Mouse (Mus musculus) forebrain, postnatal 0 days (tissue): ENCODE measurements around the gene Gtdc1. TPM values are rescaled to one million over a fixed set of nuclear protein-coding genes. Genes with fewer than 3 reads are reported as not detected.

Source experiments
- ATAC-seq: fragments of 200-750 bp; cut with Nextera tagmentation; 2 replicates; pipeline ENCODE4 v1.8.0; 2017; ENCODE audit warnings: mild to moderate bottlenecking, moderate library complexity
- DNase-seq: peaks from one replicate; pipeline ENCODE4 v3.0.0-alpha.2; 2015
- H3K27ac ChIP-seq: fragments of 300-500 bp; sonication (generic); 2 replicates; pipeline ENCODE4 v1.5.1; 2014; ENCODE audit warnings: low read depth, mild to moderate bottlenecking, antibody characterized with exemption, low read length, moderate library complexity, mixed read lengths
- H3K27me3 ChIP-seq: fragments of 300-500 bp; sonication (generic); 2 replicates; pipeline ENCODE4 v1.6.1; 2014; ENCODE audit warnings: mild to moderate bottlenecking, low read length, mixed read lengths; ENCODE audit not compliant: insufficient read depth
- H3K36me3 ChIP-seq: fragments of 300-500 bp; sonication (generic); 2 replicates; pipeline ENCODE4 v1.6.1; 2014; ENCODE audit warnings: mild to moderate bottlenecking, moderate library complexity; ENCODE audit not compliant: insufficient read depth
- H3K4me1 ChIP-seq: fragments of 300-500 bp; sonication (generic); 2 replicates; pipeline ENCODE4 v1.6.1; 2014; ENCODE audit warnings: antibody characterized with exemption; ENCODE audit not compliant: insufficient read depth
- H3K4me2 ChIP-seq: fragments of 300-500 bp; sonication (generic); 2 replicates; pipeline ENCODE4 v1.6.1; 2014; ENCODE audit warnings: low read depth, mild to moderate bottlenecking, moderate library complexity
- H3K4me3 ChIP-seq: fragments of 300-500 bp; sonication (generic); 2 replicates; pipeline ENCODE4 v1.5.1; 2014; ENCODE audit warnings: low read depth, low read length, mixed read lengths
- H3K9ac ChIP-seq: fragments of 300-500 bp; sonication (generic); 2 replicates; pipeline ENCODE4 v1.6.1; 2014; ENCODE audit warnings: mild to moderate bottlenecking
- H3K9me3 ChIP-seq: fragments of 300-500 bp; sonication (generic); 2 replicates; pipeline ENCODE4 v1.6.1; 2016; ENCODE audit warnings: low read length
- CTCF ChIP-seq: sonication (generic); IDR thresholded peaks from 2 replicates; pipeline ENCODE4 v1.5.1; 2016; ENCODE audit warnings: antibody characterized with exemption, control low read depth, low read depth
- WGBS: fragments of 180-500 bp; shearing (Covaris S2); extraction: QIAGEN DNeasy Blood & Tissue Kit; methylation state at CpG from one replicate; pipeline ENCODE4 v1.1.7; 2014; 5-methylcytosine and 5-hydroxymethylcytosine counted together
- polyA plus RNA-seq: library from polyadenylated mRNA; unstranded; fragments of >200 nt; fragmentation: Nextera tagmentation; extraction: Ambion mirVana; gene quantifications from 2 replicates; pipeline ENCODE4 v1.2.1, GENCODE M21; 2015
- total RNA-seq: library from RNA; depleted of rRNA; stranded (reverse); fragments of >200 nt; gene quantifications from 2 replicates; pipeline ENCODE4 v1.2.3, GENCODE M21; 2014

The Gtdc1 gene
- total and polyA plus RNA-seq, 2 experiments from 2014 or later: 30.7 to 77.0 TPM

DNA sequence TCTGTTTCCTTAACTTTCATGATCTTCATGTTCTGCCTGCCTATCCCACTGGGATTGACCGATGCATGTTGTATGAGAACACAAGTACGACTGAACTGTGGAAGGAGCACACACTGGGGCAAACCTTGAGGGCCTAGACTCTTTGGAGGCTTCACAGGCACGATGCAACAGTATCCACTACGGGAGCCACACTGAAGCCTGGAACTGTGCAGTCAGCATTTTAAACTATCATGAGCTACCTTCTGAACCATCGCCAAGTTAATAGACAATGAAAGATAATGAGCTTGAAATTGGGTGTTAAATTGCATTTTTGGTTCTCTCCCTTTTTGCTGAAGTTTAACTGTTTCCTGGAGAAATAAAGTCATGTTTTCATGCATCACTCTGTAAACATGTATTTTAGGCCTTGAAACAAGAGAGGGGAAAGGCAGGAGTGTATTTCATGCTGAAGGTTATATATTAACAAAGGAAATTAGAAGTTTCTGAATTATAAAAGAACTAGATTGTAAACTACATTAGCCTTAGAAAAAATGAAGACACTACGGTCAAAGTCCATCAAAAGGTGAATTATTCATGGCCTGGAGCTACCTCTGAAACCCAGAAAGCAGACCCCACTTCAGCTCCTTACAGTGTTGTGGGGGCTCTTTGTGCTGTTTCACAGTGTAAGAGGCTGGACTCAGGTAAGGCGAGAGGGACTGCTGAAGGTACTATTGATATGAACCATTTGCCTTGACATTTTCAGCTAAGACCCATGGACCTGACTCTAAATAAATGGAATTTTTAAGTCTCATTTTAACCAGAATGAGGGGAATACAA is 358.1 kb downstream of the Gtdc1 start:
- ATAC-seq (no peak), DNase-seq (no peak)
- TF ChIP-seq CTCF: no peak
- Histone ChIP-seq H3K9me3 (no peaks in the 10 kb centered on the region), H3K36me3 (no peaks in the 10 kb centered on the region), H3K9ac (no peak overlapping the region), H3K27me3 (no peaks in the 10 kb centered on the region), H3K27ac (no peak overlapping the region), H3K4me2 (no peak overlapping the region), H3K4me3 (no peak overlapping the region), H3K4me1 (no peaks in the 10 kb centered on the region)
- WGBS: 70% methylated on average over 7 of the region's 7 CpGs

DNA sequence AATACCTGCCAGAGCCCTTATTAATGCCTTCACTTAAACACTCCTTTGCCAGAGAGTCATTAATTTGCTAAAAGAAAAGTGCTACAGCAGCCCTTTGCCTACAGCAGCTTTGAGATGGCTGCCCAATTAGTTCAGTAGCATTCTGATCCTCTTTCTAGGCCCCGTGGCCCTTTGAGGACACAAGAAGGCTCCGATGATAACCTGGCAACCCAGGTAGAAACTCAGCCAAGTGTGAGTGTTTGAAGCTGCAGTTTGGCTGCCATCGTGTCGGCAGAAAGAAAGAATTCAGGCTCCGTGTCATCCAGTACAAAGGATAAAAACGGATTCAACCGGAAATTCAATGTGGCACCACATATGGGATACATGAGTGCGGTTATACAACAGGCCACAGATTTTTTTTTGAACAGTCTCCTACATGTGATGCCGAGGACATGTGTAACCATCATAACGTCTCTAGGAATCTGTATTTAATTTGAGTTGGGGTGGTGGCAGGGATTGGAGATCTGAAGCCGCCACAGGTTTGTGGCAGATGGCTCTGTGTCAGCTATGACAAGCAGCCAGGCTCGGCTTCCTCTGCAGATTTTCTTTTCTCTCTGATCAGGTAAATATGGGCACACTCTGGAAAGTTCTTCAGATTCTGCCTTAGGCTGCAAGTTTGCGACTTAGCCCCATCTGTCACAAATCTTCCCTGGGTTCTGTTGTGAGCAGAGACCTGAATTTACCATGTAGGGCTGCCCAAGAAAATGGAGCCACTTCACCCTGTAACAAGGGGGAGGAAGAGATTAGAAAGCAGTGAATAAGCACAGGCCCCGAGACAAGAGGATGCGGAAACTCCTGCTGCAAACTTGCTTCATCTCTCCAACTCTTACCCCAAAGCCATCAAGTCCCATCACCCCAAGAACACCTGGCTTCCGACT is 362.4 kb downstream of the Gtdc1 start:
- DNase-seq: peak; percentile 70
- no peak overlapping the region for H3K4me2 ChIP-seq
- ATAC-seq: peak; percentile 90

DNA sequence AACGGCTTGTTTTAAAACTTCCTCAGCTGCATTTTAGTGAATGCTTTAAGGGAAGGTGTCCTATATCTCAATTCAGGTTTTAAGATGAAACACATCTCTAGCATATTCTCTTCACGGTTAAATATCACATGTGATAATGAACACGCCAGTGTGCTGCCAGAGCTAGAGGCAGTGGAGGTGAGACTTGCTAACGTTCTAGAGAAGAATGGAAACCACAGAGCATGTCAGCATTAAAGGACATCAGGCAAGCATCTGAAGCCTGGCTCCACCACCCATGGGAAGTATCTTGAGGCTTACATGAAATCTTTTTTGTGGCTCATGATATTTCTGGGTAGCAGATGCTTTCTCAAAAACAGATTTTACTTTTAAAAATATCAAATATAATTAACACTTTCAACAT is 365.7 kb downstream of the Gtdc1 start:
- WGBS: 81% methylated on average over 4 of the region's 4 CpGs
- Histone ChIP-seq H3K27me3 (no peaks in the 10 kb centered on the region), H3K4me1 (peaks cover 5% of the 10 kb centered on the region; the same call in 1 of the 2 replicates), H3K36me3 (no peaks in the 10 kb centered on the region), H3K4me2 (no peak overlapping the region), H3K27ac (no peak overlapping the region), H3K9ac (no peak overlapping the region), H3K9me3 (no peaks in the 10 kb centered on the region), H3K4me3 (no peak overlapping the region)
- ATAC-seq (no peak), DNase-seq (no peak)
- TF ChIP-seq CTCF: no peak

More for the DNA sequence above, 362.4 kb downstream of the Gtdc1 start:
- 46% methylated on average over 16 of the region's 16 CpGs for WGBS
- peak overlapping the region; percentile 74 for H3K27ac ChIP-seq
- no peaks in the 10 kb centered on the region for H3K36me3 ChIP-seq
- H3K9ac ChIP-seq: no peak overlapping the region
- TF ChIP-seq CTCF: no peak
- H3K4me3 ChIP-seq: no peak overlapping the region
- H3K27me3 ChIP-seq: no peaks in the 10 kb centered on the region
- H3K4me1 ChIP-seq: no peaks in the 10 kb centered on the region
- H3K9me3 ChIP-seq: no peaks in the 10 kb centered on the region

DNA sequence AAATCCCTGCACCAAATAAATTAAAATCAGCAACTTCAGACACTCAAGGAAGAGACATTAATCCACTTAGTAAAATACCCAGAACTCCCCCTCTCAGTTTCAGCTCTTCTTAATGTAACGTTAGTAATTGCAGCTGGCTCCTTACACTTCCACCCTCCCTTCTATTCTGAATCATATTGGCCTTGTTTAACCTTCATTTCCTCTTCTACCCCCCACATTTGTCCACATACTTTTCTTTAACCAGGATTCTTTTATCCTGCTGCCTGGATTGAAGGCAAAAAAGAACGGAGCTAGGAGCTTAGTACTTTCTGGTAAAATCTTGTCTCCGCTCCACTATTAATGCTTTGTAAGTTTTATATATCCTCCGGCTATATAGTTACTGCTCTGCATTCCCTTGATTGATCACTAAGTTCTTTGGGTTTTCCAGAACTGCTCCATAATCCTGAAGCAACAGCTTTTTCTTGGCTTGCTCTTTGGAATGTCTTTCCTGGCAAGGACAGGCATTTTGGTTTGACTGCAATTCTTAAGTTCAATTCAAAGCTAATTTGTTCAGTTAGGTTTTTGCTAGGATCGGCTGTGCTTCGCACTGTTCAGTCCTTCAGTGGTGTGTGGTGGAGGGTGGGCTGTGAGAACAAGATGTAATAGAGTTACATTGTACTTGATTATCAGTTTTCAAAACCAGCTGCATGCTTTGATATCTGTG is 368.1 kb downstream of the Gtdc1 start:
- H3K9ac ChIP-seq: no peak overlapping the region
- H3K9me3 ChIP-seq: no peaks in the 10 kb centered on the region
- ATAC-seq: no peak
- H3K27me3 ChIP-seq: no peaks in the 10 kb centered on the region
- WGBS: 43% methylated on average over 6 of the region's 6 CpGs
- no peak overlapping the region for H3K4me2 ChIP-seq
- no peak overlapping the region for H3K27ac ChIP-seq
- TF ChIP-seq CTCF: no peak
- no peaks in the 10 kb centered on the region for H3K36me3 ChIP-seq
- peaks cover 5% of the 10 kb centered on the region; the same call in 1 of the 2 replicates for H3K4me1 ChIP-seq
- no peak overlapping the region for H3K4me3 ChIP-seq
- DNase-seq: no peak

DNA sequence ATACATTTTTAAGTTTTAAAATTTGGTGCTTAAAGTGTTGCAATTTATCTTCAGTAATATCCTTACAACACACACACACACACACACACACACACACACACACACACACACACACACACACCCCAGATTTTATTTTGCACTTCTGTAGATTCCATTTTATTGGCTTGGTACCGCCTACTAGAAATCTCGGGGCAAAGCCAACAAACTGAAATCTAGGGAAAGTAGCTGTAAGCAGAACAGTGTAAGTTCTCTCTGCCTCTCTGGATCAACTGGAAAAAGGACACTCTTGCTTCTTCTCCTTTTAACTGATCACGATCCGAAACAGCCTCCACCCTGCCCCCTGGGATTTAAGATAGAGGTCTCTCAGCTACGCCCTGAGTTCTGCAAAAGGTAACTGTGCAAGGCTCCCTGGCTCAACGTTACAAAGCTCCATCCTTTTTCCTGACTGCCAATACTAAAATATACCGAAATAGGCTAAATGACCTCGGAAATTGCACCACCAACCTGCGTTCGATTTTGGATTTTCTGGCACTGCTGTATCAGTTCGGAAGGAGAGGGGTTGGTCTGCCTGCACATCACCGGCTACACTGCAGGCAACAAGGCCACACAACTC is 369.7 kb downstream of the Gtdc1 start:
- Histone ChIP-seq H3K4me1 (peaks cover 5% of the 10 kb centered on the region; the same call in 1 of the 2 replicates), H3K27me3 (no peaks in the 10 kb centered on the region), H3K36me3 (no peaks in the 10 kb centered on the region), H3K9ac (no peak overlapping the region), H3K4me2 (peak overlapping the region; percentile 97), H3K9me3 (no peaks in the 10 kb centered on the region), H3K27ac (peak overlapping the region; percentile 66), H3K4me3 (no peak overlapping the region)
- 43% methylated on average over 12 of the region's 12 CpGs for WGBS
- ATAC-seq: peak; percentile 34; the same call in 1 of the 2 replicates
- no peak for TF ChIP-seq CTCF
- DNase-seq: peak; percentile 63

DNA sequence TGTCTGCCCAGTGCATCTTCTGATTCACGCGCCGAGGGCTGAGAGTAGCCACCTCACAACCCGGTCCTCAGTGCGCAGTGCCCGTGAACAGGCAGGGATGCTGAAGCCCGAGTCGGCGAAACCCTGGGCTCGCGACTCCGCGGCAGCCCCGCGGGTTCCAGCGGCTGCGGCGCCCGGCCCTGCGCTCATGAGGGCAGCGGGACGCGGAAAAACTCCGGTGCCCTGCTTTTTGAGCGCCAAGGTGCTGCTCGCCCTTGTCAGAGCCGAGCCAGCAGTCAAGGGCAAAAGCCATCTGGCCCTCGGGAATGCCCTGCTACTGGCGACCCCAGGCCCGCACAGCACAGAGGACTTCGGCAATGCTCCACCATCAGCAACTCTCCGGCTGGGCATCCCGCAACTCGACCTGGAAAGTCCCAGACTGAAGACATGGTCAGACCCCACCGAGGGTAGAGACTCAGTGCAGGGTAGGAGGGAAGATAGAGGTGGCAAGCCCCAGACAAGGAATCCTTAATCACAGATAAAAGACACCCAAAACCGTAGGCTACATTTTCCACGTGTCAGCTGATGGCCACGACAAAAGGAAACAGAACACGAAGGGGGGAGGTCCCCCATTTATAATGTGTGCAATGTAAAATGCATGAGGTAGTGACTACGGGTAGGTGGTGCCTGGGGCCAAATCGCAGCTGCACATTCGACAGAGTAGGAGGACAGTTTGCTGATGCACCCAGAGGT is 370.4 kb downstream of the Gtdc1 start:
- WGBS: 1% methylated on average over 42 of the region's 42 CpGs
- no peaks in the 10 kb centered on the region for H3K9me3 ChIP-seq
- ATAC-seq: peak; percentile 71
- peak overlapping the region; percentile 97 for H3K4me2 ChIP-seq
- H3K4me3 ChIP-seq: peak overlapping the region; percentile 40
- H3K27ac ChIP-seq: peak overlapping the region; percentile 74
- H3K36me3 ChIP-seq: no peaks in the 10 kb centered on the region
- peak overlapping the region; percentile 63 for H3K9ac ChIP-seq
- no peak for TF ChIP-seq CTCF
- peaks cover 5% of the 10 kb centered on the region; the same call in 1 of the 2 replicates for H3K4me1 ChIP-seq
- no peaks in the 10 kb centered on the region for H3K27me3 ChIP-seq
- DNase-seq: peak; percentile 56
